Mouse (Mus musculus) stomach, postnatal 0 days (tissue): ENCODE results near the gene Cks1b.

Experiments used
- CTCF ChIP-seq: IDR thresholded peaks from 2 replicates; pipeline ENCODE4 v1.5.1; 2016; ENCODE audit warnings: antibody characterized with exemption, low read depth, mild to moderate bottlenecking, moderate library complexity
- EP300 ChIP-seq: optimal IDR thresholded peaks from 2 replicates; pipeline ENCODE3; 2016; ENCODE audit warnings: antibody characterized with exemption

DNA sequence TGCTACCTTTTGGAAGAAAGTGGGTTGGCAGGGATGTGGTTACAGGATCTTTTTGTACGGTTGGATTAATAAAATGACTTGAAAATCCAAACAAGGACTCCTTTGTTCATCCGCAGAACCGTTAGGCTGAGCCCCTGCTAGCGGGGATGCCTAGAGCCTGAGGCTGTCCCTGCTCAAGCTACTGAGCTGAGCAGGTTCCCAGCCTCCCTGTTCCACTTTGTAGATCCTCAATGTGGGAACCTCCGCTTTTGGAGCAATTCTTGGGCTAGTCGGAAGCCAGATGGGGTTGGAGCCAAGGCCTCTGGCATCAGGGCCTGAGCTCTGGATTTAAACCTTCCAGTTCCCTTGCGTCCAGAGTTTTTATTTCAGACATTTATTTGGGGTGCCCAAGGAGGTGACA lies 16.9 kb upstream of the Cks1b start:
- TF ChIP-seq CTCF: no peak
- no peak for TF ChIP-seq EP300
